Mouse (Mus musculus) small intestine, adult 2 months (tissue): ENCODE data around the gene Ndufb11. TPM values are rescaled to one million over a fixed set of nuclear protein-coding genes. Genes with fewer than 3 reads are reported as not detected.

Source experiments
- H3K27ac ChIP-seq: fragments of 200-500 bp; 2 replicates; pipeline ENCODE4 v1.5.1; 2012; ENCODE audit warnings: low read depth, low read length, control low read depth, inconsistent platforms; ENCODE audit not compliant: insufficient read depth
- H3K27me3 ChIP-seq: fragments of 200-500 bp; 2 replicates; pipeline ENCODE4 v1.6.1; 2012; ENCODE audit warnings: mild to moderate bottlenecking, moderate library complexity, low read length, inconsistent platforms; ENCODE audit not compliant: control insufficient read depth, insufficient read depth
- H3K36me3 ChIP-seq: fragments of 200-500 bp; 2 replicates; pipeline ENCODE4 v1.6.1; 2012; ENCODE audit warnings: mild to moderate bottlenecking, low read length, control low read depth, inconsistent platforms; ENCODE audit not compliant: control insufficient read depth, insufficient read depth
- H3K4me1 ChIP-seq: fragments of 200-500 bp; 2 replicates; pipeline ENCODE4 v1.6.1; 2012; ENCODE audit warnings: low read length, inconsistent platforms, mixed read lengths; ENCODE audit not compliant: control insufficient read depth, insufficient read depth, insufficient read length
- H3K4me3 ChIP-seq: fragments of 200-500 bp; 2 replicates; pipeline ENCODE4 v1.5.1; 2012; ENCODE audit warnings: low read depth, mild to moderate bottlenecking, control low read depth, inconsistent platforms, low read length, moderate library complexity
- CTCF ChIP-seq: fragments of 200-500 bp; IDR thresholded peaks from 2 replicates; pipeline ENCODE4 v1.5.1; 2012; ENCODE audit warnings: low read depth, mild to moderate bottlenecking, control low read depth, inconsistent platforms, low read length, moderate library complexity, mixed read lengths; ENCODE audit not compliant: insufficient replicate concordance, insufficient read length; ENCODE audit errors: extremely low read depth
- POLR2A ChIP-seq: fragments of 200-500 bp; IDR thresholded peaks from 2 replicates; pipeline ENCODE4 v1.6.1; 2012; ENCODE audit warnings: low read depth, mild to moderate bottlenecking, control low read depth, inconsistent platforms, low read length, moderate library complexity
- WGBS: fragments of 180-500 bp; shearing (Covaris S2); methylation state at CpG from one replicate; pipeline ENCODE4 v1.1.7; 2018; 5-methylcytosine and 5-hydroxymethylcytosine counted together
- polyA plus RNA-seq: library from polyadenylated mRNA; depleted of rRNA; stranded (reverse); fragments of >200 nt; gene quantifications from 2 replicates; pipeline ENCODE4 v1.2.3, GENCODE M21; 2012; rRNA removed

The Ndufb11 gene
- polyA plus RNA-seq, result 66.5 and 84.3 TPM in 2 replicates

DNA sequence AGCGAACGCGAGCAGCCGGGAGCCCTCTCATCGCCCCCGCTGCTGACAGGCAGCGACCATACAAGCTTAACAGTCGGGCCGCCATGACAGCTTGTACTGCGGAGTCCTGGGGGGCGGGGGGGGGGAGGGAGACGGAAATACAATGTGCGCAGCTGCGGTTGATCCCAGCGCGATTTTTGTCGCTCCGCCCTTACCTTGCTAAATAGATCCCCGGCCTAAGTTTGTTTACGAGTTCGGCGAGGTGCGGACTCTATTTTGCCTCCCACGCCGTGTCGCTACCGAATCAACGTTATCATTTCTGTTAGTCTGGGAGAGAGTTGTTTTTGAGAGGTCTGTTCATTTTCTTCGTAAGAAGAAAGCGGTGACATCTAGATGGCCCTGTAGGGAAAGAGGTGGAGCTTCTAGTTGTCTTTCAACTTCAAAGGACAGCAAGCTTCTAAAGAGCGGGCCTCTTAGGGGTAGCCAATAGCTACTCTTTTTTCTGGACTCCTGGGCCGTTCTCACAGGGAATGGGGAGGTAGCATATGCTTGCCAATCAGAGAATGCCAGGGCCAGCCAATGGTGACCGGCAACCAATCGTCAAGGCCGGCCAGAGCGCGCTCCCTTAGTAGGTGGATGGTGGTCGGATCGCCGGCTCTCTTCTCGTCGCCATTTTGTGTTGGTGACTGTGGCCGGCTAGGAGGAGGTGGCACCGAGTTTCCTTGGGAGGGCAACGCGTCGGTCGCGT is at the start of gene Ndufb11, which contains the start of gene Rbm10:
TSS of gene Ndufb11 (minus strand) at position 444 of the 727 bp plus-strand sequence.
TSS of gene Rbm10 (plus strand) at position 328 of the 727 bp plus-strand sequence.
- peak within 1 kb of the TSS; percentile 95 for H3K27ac ChIP-seq
- peak within 1 kb of the TSS; percentile 87 for H3K4me3 ChIP-seq
- H3K36me3 ChIP-seq, result peaks cover 7% of the 10 kb centered on the region; the same call in 1 of the 2 replicates
- TF ChIP-seq POLR2A (peak; percentile 51; the same call in 1 of the 2 replicates), CTCF (no peak)
- 11% methylated on average over 49 of the region's 49 CpGs for WGBS
- H3K27me3 ChIP-seq, result no peaks in the 10 kb centered on the region
- H3K4me1 ChIP-seq, result peaks cover 2% of the 10 kb centered on the region; the same call in 1 of the 2 replicates

GRCm38 (mm10) chrX:20663444-20663790 is 46.0 kb upstream of the Ndufb11 start:
- Histone ChIP-seq H3K27ac (peak overlapping the region; percentile 82; the same call in 1 of the 2 replicates), H3K4me1 (no peaks in the 10 kb centered on the region), H3K36me3 (peaks cover 6% of the 10 kb centered on the region), H3K27me3 (no peaks in the 10 kb centered on the region), H3K4me3 (peak overlapping the region; percentile 92)
- 9% methylated on average over 9 of the region's 9 CpGs for WGBS
- no peak for TF ChIP-seq POLR2A
- no peak for TF ChIP-seq CTCF

GRCm38 (mm10) chrX:20662716-20663443 is 45.5 kb upstream of the Ndufb11 start:
- 17% methylated on average over 27 of the region's 28 CpGs for WGBS
- TF ChIP-seq CTCF, result peak; percentile 24; the same call in 1 of the 2 replicates
- peak; percentile 32; the same call in 1 of the 2 replicates for TF ChIP-seq POLR2A
- Histone ChIP-seq H3K27me3 (no peaks in the 10 kb centered on the region), H3K4me1 (no peaks in the 10 kb centered on the region), H3K27ac (peak overlapping the region; percentile 82), H3K36me3 (peaks cover 3% of the 10 kb centered on the region; the same call in 1 of the 2 replicates), H3K4me3 (peak overlapping the region; percentile 92)

DNA sequence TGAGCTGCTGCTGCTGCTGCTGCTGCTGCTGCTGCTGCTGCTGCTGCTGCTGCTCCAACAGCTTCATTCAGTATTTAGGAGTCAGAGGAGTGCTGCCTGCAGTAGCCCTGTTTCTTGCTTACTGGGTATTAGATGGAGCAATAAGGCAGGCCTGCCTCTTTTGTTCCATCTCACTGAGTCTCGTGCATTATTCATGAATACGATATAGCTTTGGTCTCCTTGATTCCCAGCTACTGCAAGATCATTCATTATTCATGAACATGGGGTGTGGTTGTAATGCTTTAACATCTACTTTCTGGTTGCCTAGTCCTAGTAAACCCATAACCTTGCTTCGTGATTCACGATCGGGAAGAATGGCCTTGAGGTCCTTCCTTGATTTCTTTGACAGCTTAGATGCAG is 44.9 kb upstream of the Ndufb11 start:
- no peaks in the 10 kb centered on the region for H3K27me3 ChIP-seq
- H3K4me1 ChIP-seq, result no peaks in the 10 kb centered on the region
- H3K27ac ChIP-seq, result no peak overlapping the region
- no peak for TF ChIP-seq CTCF
- no peak for TF ChIP-seq POLR2A
- no peak overlapping the region for H3K4me3 ChIP-seq
- peaks cover 1% of the 10 kb centered on the region; the same call in 1 of the 2 replicates for H3K36me3 ChIP-seq
- WGBS, result 20% methylated on average over 5 of the region's 5 CpGs

DNA sequence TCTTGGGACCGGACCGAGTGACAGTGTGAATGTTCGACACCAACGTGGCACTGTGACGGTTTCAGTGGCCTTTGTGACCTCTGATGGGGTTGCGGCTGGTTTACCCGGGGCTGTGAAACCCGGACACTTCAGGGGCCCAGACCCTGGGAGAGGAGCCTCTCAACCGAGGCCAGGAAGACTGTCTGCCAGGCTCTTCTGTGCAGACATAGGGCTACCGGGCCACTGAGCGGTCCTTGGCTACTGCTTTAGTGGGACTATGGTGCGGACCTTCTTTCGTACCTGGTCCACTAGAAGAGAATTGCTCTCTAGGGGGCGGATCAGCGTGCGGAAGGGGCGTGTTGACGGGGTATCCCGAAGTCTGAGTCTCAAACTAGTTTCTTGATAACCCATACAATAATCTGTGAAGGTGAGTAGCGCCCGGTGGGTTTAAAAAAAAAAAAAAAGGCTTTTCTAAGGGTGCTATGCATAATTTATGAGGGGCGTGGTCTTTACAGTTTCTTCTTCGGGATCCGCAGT is 41.5 kb upstream of the Ndufb11 start:
- 11% methylated on average over 24 of the region's 24 CpGs for WGBS
- Histone ChIP-seq H3K36me3 (no peaks in the 10 kb centered on the region), H3K4me3 (peak overlapping the region; percentile 81), H3K4me1 (no peaks in the 10 kb centered on the region), H3K27ac (no peak overlapping the region), H3K27me3 (no peaks in the 10 kb centered on the region)
- TF ChIP-seq POLR2A (no peak), CTCF (no peak)

DNA sequence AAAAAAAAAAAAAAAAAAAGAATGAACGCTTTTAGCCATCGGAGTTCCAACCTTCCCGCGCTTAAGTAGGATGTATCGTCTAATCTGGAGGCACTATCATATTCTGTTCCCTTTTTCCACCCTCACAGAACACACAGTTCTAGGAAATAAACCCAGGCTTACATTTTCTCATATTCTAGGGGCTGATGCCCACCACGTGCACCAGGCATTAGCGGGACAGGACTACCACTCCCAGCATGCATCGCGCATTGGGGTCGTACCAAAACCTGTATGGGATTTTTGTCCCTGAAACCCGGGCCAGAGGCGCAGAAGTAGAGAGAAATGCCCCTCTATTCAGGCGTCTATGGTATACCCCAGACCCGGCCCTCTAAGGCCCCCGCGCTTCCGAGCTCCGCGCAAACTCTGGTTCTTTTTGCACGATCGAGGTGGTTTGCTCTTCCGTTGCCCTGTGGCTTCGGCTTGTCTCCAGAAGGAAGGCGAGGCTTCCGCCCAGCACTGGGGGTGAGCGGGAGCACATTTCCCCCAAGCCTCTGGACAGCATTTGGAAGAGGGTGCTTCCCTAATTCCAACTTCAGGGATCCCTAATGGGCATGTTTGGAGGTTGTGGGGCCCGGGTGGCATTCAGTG is 40.7 kb upstream of the Ndufb11 start, which contains the start of gene Uba1:
TSS of gene Uba1 (plus strand) at position 301 of the 627 bp plus-strand sequence.
- Histone ChIP-seq H3K4me1 (no peaks in the 10 kb centered on the region), H3K27me3 (no peaks in the 10 kb centered on the region), H3K27ac (peak within 1 kb of the TSS; percentile 47; the same call in 1 of the 2 replicates), H3K4me3 (peak within 1 kb of the TSS; percentile 81), H3K36me3 (no peaks in the 10 kb centered on the region)
- TF ChIP-seq CTCF (no peak), POLR2A (no peak)
- 15% methylated on average over 27 of the region's 27 CpGs for WGBS

GRCm38 (mm10) chrX:20657593-20657992 is 40.2 kb upstream of the Ndufb11 start:
- TF ChIP-seq POLR2A (no peak), CTCF (no peak)
- H3K4me1 ChIP-seq, result no peaks in the 10 kb centered on the region
- H3K4me3 ChIP-seq, result no peak overlapping the region; the same call in 1 of the 2 replicates
- 12% methylated on average over 5 of the region's 5 CpGs for WGBS
- H3K27ac ChIP-seq, result no peak overlapping the region
- no peaks in the 10 kb centered on the region for H3K27me3 ChIP-seq
- H3K36me3 ChIP-seq, result no peaks in the 10 kb centered on the region
